Mouse (Mus musculus): ENCODE measurements at regions not wholly inside any gene's neighbourhood (a gene's known extent, or its start where the extent isn't known, plus 50 kb on each side); places are given as distances from the start of the nearest gene placed in this dataset.

GRCm38 (mm10) chr3:148446845-148447244 is 543.5 kb downstream of the Adgrl2 start:
- no peak overlapping the region for H3K4me3 ChIP-seq (ENCODE audit: insufficient read depth, poor library complexity, severe bottlenecking)
- TF ChIP-seq FOSL1 (IDR thresholded peaks at IDR 0.05; ENCODE audit: insufficient read depth, low read length, poor library complexity, severe bottlenecking) (no peak), USF1 (IDR thresholded peaks at IDR 0.05; ENCODE audit: low read depth) (no peak), CTCF (IDR thresholded peaks at IDR 0.05; ENCODE audit: control insufficient read depth, insufficient read depth, insufficient read length) (no peak), MAX (IDR thresholded peaks at IDR 0.05) (no peak), CEBPB (IDR thresholded peaks at IDR 0.05; ENCODE audit: low read depth) (no peak), MYOG (IDR thresholded peaks at IDR 0.05; ENCODE audit: control insufficient read depth, extremely low read depth, insufficient read length) (no peak)
- H3K79me3 ChIP-seq (ENCODE audit: low read depth): no peaks in the 10 kb centered on the region
- H3K79me2 ChIP-seq (ENCODE audit: control insufficient read depth, insufficient read depth): no peaks in the 10 kb centered on the region
- H3K27me3 ChIP-seq (ENCODE audit: control insufficient read depth, insufficient read depth, insufficient read length): no peaks in the 10 kb centered on the region
- H3ac ChIP-seq (ENCODE audit: control insufficient read depth, insufficient read length, low read depth): no peak overlapping the region
- no peaks in the 10 kb centered on the region for H3K36me3 ChIP-seq (ENCODE audit: control insufficient read depth, insufficient read depth)

DNA sequence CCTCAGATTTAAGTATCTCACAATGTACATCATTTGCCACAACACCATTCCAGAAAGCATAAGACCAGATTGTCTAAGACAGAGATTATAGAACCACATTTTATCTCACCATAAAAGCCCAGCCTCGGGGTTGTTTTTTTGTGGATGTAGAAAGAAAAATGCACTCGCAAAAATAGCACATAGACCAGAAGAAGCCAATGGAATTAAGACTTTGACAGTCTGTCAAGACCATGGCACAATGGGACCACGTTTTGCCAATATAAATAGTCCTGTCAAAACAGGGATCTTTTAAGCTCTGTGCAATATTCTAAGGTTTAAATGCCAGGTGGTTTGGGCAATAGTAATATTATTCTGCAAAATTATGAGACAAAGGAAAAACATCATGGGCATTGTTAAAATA is 547.3 kb downstream of the Adgrl2 start:
- no peak overlapping the region for H3ac ChIP-seq (ENCODE audit: control insufficient read depth, insufficient read length, low read depth)
- H3K79me3 ChIP-seq (ENCODE audit: low read depth): no peaks in the 10 kb centered on the region

DNA sequence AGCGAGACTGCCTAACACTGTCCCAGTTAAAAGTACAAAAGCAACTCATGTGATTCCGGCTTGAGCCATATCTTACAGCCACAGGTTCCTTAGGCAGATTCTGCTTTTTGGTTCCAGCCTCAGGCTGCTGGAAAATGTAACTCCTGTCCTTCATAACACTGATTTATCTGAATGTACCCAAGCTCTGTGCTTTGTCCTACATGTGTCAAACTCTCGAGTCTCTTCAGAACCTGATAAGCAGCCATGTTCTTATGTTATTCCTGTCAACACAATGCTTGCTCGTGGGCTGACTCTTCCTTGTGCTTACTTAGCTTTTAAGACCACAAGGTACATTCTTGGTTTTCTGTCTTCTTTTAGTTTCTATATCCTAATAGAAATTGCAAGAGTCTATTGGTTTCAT is 556.3 kb downstream of the Adgrl2 start:
- Histone ChIP-seq H3K36me3 (ENCODE audit: control insufficient read depth, insufficient read depth) (no peaks in the 10 kb centered on the region), H3K79me3 (ENCODE audit: low read depth) (no peaks in the 10 kb centered on the region), H3K79me2 (ENCODE audit: control insufficient read depth, insufficient read depth) (no peaks in the 10 kb centered on the region), H3ac (ENCODE audit: control insufficient read depth, insufficient read length, low read depth) (no peak overlapping the region), H3K4me3 (ENCODE audit: insufficient read depth, poor library complexity, severe bottlenecking) (no peak overlapping the region), H3K27me3 (ENCODE audit: control insufficient read depth, insufficient read depth, insufficient read length) (no peaks in the 10 kb centered on the region)
- TF ChIP-seq CEBPB (IDR thresholded peaks at IDR 0.05; ENCODE audit: low read depth): no peak

More for the DNA sequence above, 547.3 kb downstream of the Adgrl2 start:
- Histone ChIP-seq H3K27me3 (ENCODE audit: control insufficient read depth, insufficient read depth, insufficient read length) (no peaks in the 10 kb centered on the region), H3K4me3 (ENCODE audit: insufficient read depth, poor library complexity, severe bottlenecking) (no peak overlapping the region), H3K79me2 (ENCODE audit: control insufficient read depth, insufficient read depth) (no peaks in the 10 kb centered on the region), H3K36me3 (ENCODE audit: control insufficient read depth, insufficient read depth) (no peaks in the 10 kb centered on the region)
- TF ChIP-seq MYOD1 (IDR thresholded peaks at IDR 0.05; ENCODE audit: control insufficient read depth, insufficient read length, low read depth) (no peak), MAX (IDR thresholded peaks at IDR 0.05) (no peak), FOSL1 (IDR thresholded peaks at IDR 0.05; ENCODE audit: insufficient read depth, low read length, poor library complexity, severe bottlenecking) (no peak), MYOG (IDR thresholded peaks at IDR 0.05; ENCODE audit: control insufficient read depth, extremely low read depth, insufficient read length) (no peak), CEBPB (IDR thresholded peaks at IDR 0.05; ENCODE audit: low read depth) (no peak), CTCF (IDR thresholded peaks at IDR 0.05; ENCODE audit: control insufficient read depth, insufficient read depth, insufficient read length) (no peak), USF1 (IDR thresholded peaks at IDR 0.05; ENCODE audit: low read depth) (no peak)

DNA sequence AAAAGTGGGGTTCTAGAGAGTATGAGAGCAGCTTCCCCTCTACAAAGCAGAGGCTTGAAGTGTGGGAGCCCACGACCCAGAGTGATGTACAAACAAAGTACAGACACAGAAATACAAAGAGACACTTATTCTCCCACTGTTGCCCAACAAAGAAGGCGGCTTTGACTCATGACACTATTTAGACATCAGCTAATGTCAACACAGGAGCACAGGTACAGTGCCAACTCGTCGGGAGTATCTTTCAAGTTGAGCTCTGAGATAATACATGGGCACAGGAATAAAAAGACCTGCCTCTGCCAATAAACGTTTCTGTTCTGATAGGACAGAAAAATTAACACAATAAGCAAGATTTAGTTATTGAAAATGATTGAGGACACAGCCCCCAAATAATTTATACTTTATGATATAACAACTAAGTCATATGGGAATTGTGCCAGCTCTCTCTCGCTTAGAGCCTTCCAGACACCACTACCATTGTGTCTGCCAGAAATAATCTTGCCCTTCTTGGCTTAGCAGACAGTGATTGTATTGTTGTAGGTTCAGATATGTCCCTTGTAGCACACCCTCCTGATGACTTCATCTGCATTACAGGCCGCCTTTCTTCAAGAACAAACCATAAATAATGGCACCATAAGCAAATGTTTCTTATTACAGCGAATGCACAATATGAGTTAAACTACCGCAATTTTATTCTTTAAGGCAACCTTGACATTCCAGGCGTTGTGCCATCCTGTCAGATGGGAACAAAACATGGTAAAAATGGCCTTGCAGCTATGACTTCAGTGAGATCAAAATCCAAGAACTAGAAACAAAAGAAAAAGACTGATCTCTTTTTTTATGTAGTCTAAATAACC is 561.1 kb downstream of the Adgrl2 start:
- Histone ChIP-seq H3K79me2 (ENCODE audit: control insufficient read depth, insufficient read depth) (no peaks in the 10 kb centered on the region), H3K36me3 (ENCODE audit: control insufficient read depth, insufficient read depth) (no peaks in the 10 kb centered on the region), H3ac (ENCODE audit: control insufficient read depth, insufficient read length, low read depth) (no peak overlapping the region), H3K27me3 (ENCODE audit: control insufficient read depth, insufficient read depth, insufficient read length) (no peaks in the 10 kb centered on the region), H3K4me3 (ENCODE audit: insufficient read depth, poor library complexity, severe bottlenecking) (no peak overlapping the region), H3K79me3 (ENCODE audit: low read depth) (no peaks in the 10 kb centered on the region)
- TF ChIP-seq MYOG (IDR thresholded peaks at IDR 0.05; ENCODE audit: control insufficient read depth, extremely low read depth, insufficient read length): no peak
- no peak for TF ChIP-seq MYOD1 (IDR thresholded peaks at IDR 0.05; ENCODE audit: control insufficient read depth, insufficient read length, low read depth)
- no peak for TF ChIP-seq MAX (IDR thresholded peaks at IDR 0.05)
- no peak for TF ChIP-seq CTCF (IDR thresholded peaks at IDR 0.05; ENCODE audit: control insufficient read depth, insufficient read depth, insufficient read length)

GRCm38 (mm10) chr3:148424089-148424488 is 566.3 kb downstream of the Adgrl2 start:
- TF ChIP-seq FOSL1 (IDR thresholded peaks at IDR 0.05; ENCODE audit: insufficient read depth, low read length, poor library complexity, severe bottlenecking): no peak
- TF ChIP-seq MAX (IDR thresholded peaks at IDR 0.05): no peak
- TF ChIP-seq MYOD1 (IDR thresholded peaks at IDR 0.05; ENCODE audit: control insufficient read depth, insufficient read length, low read depth): no peak
- TF ChIP-seq CEBPB (IDR thresholded peaks at IDR 0.05; ENCODE audit: low read depth): no peak
- TF ChIP-seq USF1 (IDR thresholded peaks at IDR 0.05; ENCODE audit: low read depth): no peak
- no peaks in the 10 kb centered on the region for H3K79me3 ChIP-seq (ENCODE audit: low read depth)
- H3K36me3 ChIP-seq (ENCODE audit: control insufficient read depth, insufficient read depth): no peaks in the 10 kb centered on the region
- H3K4me3 ChIP-seq (ENCODE audit: insufficient read depth, poor library complexity, severe bottlenecking): no peak overlapping the region
- no peaks in the 10 kb centered on the region for H3K79me2 ChIP-seq (ENCODE audit: control insufficient read depth, insufficient read depth)
- H3K27me3 ChIP-seq (ENCODE audit: control insufficient read depth, insufficient read depth, insufficient read length): no peaks in the 10 kb centered on the region
- H3ac ChIP-seq (ENCODE audit: control insufficient read depth, insufficient read length, low read depth): no peak overlapping the region

- no peaks in the 10 kb centered on the region for H3K79me3 ChIP-seq (ENCODE audit: low read depth)
- no peak overlapping the region for H3K4me3 ChIP-seq (ENCODE audit: insufficient read depth, poor library complexity, severe bottlenecking)
- TF ChIP-seq CTCF (IDR thresholded peaks at IDR 0.05; ENCODE audit: control insufficient read depth, insufficient read depth, insufficient read length): no peak
- no peak for TF ChIP-seq CEBPB (IDR thresholded peaks at IDR 0.05; ENCODE audit: low read depth)
- TF ChIP-seq USF1 (IDR thresholded peaks at IDR 0.05; ENCODE audit: low read depth): no peak
- TF ChIP-seq MAX (IDR thresholded peaks at IDR 0.05): no peak
- TF ChIP-seq MYOG (IDR thresholded peaks at IDR 0.05; ENCODE audit: control insufficient read depth, extremely low read depth, insufficient read length): no peak
- no peak for TF ChIP-seq FOSL1 (IDR thresholded peaks at IDR 0.05; ENCODE audit: insufficient read depth, low read length, poor library complexity, severe bottlenecking)
- TF ChIP-seq MYOD1 (IDR thresholded peaks at IDR 0.05; ENCODE audit: control insufficient read depth, insufficient read length, low read depth): no peak
- no peak overlapping the region for H3ac ChIP-seq (ENCODE audit: control insufficient read depth, insufficient read length, low read depth)
- no peaks in the 10 kb centered on the region for H3K79me2 ChIP-seq (ENCODE audit: control insufficient read depth, insufficient read depth)
- no peaks in the 10 kb centered on the region for H3K27me3 ChIP-seq (ENCODE audit: control insufficient read depth, insufficient read depth, insufficient read length)
- H3K36me3 ChIP-seq (ENCODE audit: control insufficient read depth, insufficient read depth): no peaks in the 10 kb centered on the region
These were observed 567.0 kb downstream of the Adgrl2 start for GRCm38 (mm10) chr3:148423383-148423782.
